In genomic region chr3:102055878-102056277, GRCm38 (mm10) we compare ENCODE assay signal across 15 mouse cellular contexts. TPM values are rescaled to one million over a fixed set of nuclear protein-coding genes. Genes with fewer than 3 reads are reported as not detected.
DNase-seq lines count a peak whose midpoint lies in the region; ATAC-seq and TF ChIP-seq lines count a peak whose summit lies in the region.
"Had no signal": no experiment of that assay in that cellular context is flagged by ENCODE, and none has a peak within 500 bp of the region (broad histone marks: within the 10 kb centered on the region; RNA-seq: fewer than 3 reads in every experiment).

No protein-coding gene starts in this region.

- no peaks in the 10 kb centered on the region for H3K36me3 ChIP-seq in midbrain, embryonic 11.5 days (ENCODE audit: control insufficient read depth, insufficient read depth, low read length)
- no peaks in the 10 kb centered on the region for H3K36me3 ChIP-seq in midbrain, embryonic 15.5 days (replicated peaks)
- H3K36me3 ChIP-seq in hindbrain, postnatal 0 days (ENCODE audit: insufficient read depth, low read length), result no peaks in the 10 kb centered on the region
- no peaks in the 10 kb centered on the region for H3K36me3 ChIP-seq in heart, embryonic 11.5 days (ENCODE audit: control insufficient read depth, insufficient read depth, low read length)

- no peak for DNase-seq in midbrain, embryonic 11.5 days (ENCODE audit: low spot score, missing footprints)
- DNase-seq in embryo, embryonic 9.5 days (ENCODE audit: extremely low spot score), result peak; percentile 39
- peak; percentile 8 for DNase-seq in hindbrain, postnatal 0 days (ENCODE audit: low spot score)
- no peak for DNase-seq in gastrocnemius, postnatal 10 days
- no peak for DNase-seq in heart, postnatal 4 days
- DNase-seq: cerebellum, adult 18-20 months; lung, embryonic 14.5 days had no signal

- no peak overlapping the region for H3K4me3 ChIP-seq in midbrain, embryonic 11.5 days (ENCODE audit: low read depth, low read length)
- no peak overlapping the region for H3K4me3 ChIP-seq in midbrain, embryonic 15.5 days
- no peak overlapping the region for H3K4me3 ChIP-seq in hindbrain, postnatal 0 days (ENCODE audit: low read length)
- no peak overlapping the region for H3K4me3 ChIP-seq in heart, embryonic 11.5 days (ENCODE audit: low read depth, low read length)
- H3K4me3 ChIP-seq: layer of hippocampus, adult 2 months; megakaryocyte, embryonic 14.5 days had no signal

- 12% methylated on average over 4 of the region's 4 CpGs for WGBS in midbrain, embryonic 11.5 days
- 11% methylated on average over 4 of the region's 4 CpGs for WGBS in midbrain, embryonic 15.5 days
- WGBS in hindbrain, postnatal 0 days, result 15% methylated on average over 4 of the region's 4 CpGs
- 66% methylated on average over 4 of the region's 4 CpGs for WGBS in heart, embryonic 11.5 days (ENCODE audit: insufficient replicate concordance)

- H3K27me3 ChIP-seq in midbrain, embryonic 11.5 days (ENCODE audit: control insufficient read depth, insufficient read depth, low read length), result no peaks in the 10 kb centered on the region
- no peaks in the 10 kb centered on the region for H3K27me3 ChIP-seq in midbrain, embryonic 15.5 days (replicated peaks)
- no peaks in the 10 kb centered on the region for H3K27me3 ChIP-seq in hindbrain, postnatal 0 days (ENCODE audit: insufficient read depth, low read length)
- no peaks in the 10 kb centered on the region for H3K27me3 ChIP-seq in heart, embryonic 11.5 days (ENCODE audit: control insufficient read depth, insufficient read depth, low read length)

- peaks cover 15% of the 10 kb centered on the region for H3K4me1 ChIP-seq in midbrain, embryonic 11.5 days (ENCODE audit: control insufficient read depth, insufficient read depth, low read length)
- 0 out of 2 replicates have a peak, but pooled peaks cover 2% of the 10 kb centered on the region for H3K4me1 ChIP-seq in midbrain, embryonic 15.5 days
- H3K4me1 ChIP-seq in hindbrain, postnatal 0 days (ENCODE audit: insufficient read depth, low read length), result no peaks in the 10 kb centered on the region
- peaks cover 16% of the 10 kb centered on the region for H3K4me1 ChIP-seq in heart, embryonic 11.5 days (ENCODE audit: control insufficient read depth, insufficient read depth, low read length)
- H3K4me1 ChIP-seq: megakaryocyte, embryonic 14.5 days had no signal

- no peaks in the 10 kb centered on the region for H3K9me3 ChIP-seq in midbrain, embryonic 11.5 days (ENCODE audit: control insufficient read depth, low read length)
- H3K9me3 ChIP-seq in midbrain, embryonic 15.5 days, result no peaks in the 10 kb centered on the region
- no peaks in the 10 kb centered on the region for H3K9me3 ChIP-seq in hindbrain, postnatal 0 days (ENCODE audit: low read length)
- no peaks in the 10 kb centered on the region for H3K9me3 ChIP-seq in heart, embryonic 11.5 days (replicated peaks; ENCODE audit: control insufficient read depth, low read length)
- H3K9me3 ChIP-seq: megakaryocyte, embryonic 14.5 days had no signal

- no peak overlapping the region for H3K9ac ChIP-seq in midbrain, embryonic 11.5 days (ENCODE audit: low read length)
- H3K9ac ChIP-seq in midbrain, embryonic 15.5 days, result no peak overlapping the region
- H3K9ac ChIP-seq in hindbrain, postnatal 0 days (replicated peaks; ENCODE audit: low read length), result no peak overlapping the region
- H3K9ac ChIP-seq in heart, embryonic 11.5 days (ENCODE audit: low read depth, low read length), result no peak overlapping the region
- H3K9ac ChIP-seq: lung, embryonic 14.5 days had no signal

- ATAC-seq in midbrain, embryonic 11.5 days (ENCODE audit: low FRiP score), result peak; percentile 78
- ATAC-seq in midbrain, embryonic 15.5 days (replicated peaks), result no peak
- ATAC-seq in hindbrain, postnatal 0 days, result no peak
- ATAC-seq in heart, embryonic 11.5 days (replicated peaks; ENCODE audit: insufficient number of reproducible peaks, low FRiP score, low TSS enrichment), result no peak
- ATAC-seq: inflammation-experienced regulatory T-cells, adult 6 months had no signal

- H3K4me2 ChIP-seq in midbrain, embryonic 11.5 days, result no peak overlapping the region
- H3K4me2 ChIP-seq in midbrain, embryonic 15.5 days, result no peak overlapping the region
- no peak overlapping the region for H3K4me2 ChIP-seq in hindbrain, postnatal 0 days (ENCODE audit: low read depth, low read length)
- H3K4me2 ChIP-seq in heart, embryonic 11.5 days, result no peak overlapping the region
- H3K4me2 ChIP-seq: lung, embryonic 14.5 days had no signal

- peak overlapping the region; percentile 60; the same call in 1 of the 2 replicates for H3K27ac ChIP-seq in midbrain, embryonic 11.5 days (ENCODE audit: low read depth, low read length)
- H3K27ac ChIP-seq in midbrain, embryonic 15.5 days, result no peak overlapping the region
- no peak overlapping the region for H3K27ac ChIP-seq in hindbrain, postnatal 0 days
- H3K27ac ChIP-seq in heart, embryonic 11.5 days (ENCODE audit: low read depth, low read length), result no peak overlapping the region
- H3K27ac ChIP-seq: layer of hippocampus, adult 2 months had no signal

- no peak for TF ChIP-seq CTCF in hindbrain, postnatal 0 days (IDR thresholded peaks at IDR 0.05; ENCODE audit: low read depth)

RNA-seq across cellular contexts. Expression of gene Casq2, which starts 30.3 kb away (rescaled TPM):
- 0.21 TPM in 1 of 2 replicates, not detected in the other for polyA plus RNA-seq in midbrain, embryonic 11.5 days (2014; fragmentation: Nextera tagmentation; extraction: Ambion mirVana)
- 0.22 and 0.25 TPM in 2 replicates for polyA plus RNA-seq in midbrain, embryonic 15.5 days (2015; fragmentation: Nextera tagmentation; extraction: Ambion mirVana)
- 1.4 and 2.0 TPM in 2 replicates for total RNA-seq in hindbrain, postnatal 0 days (2014; rRNA removed)
- polyA plus RNA-seq in hindbrain, postnatal 0 days (2015; fragmentation: Nextera tagmentation; extraction: Ambion mirVana), result 0.56 and 0.92 TPM in 2 replicates
- total RNA-seq in gastrocnemius, postnatal 10 days (2021), result 100 to 1,000 TPM; 270 to 288 TPM
- total RNA-seq in heart, postnatal 4 days (2021), result 100 to 1,000 TPM; 914 to 961 TPM
- polyA plus RNA-seq in heart, embryonic 11.5 days (2014; fragmentation: Nextera tagmentation; extraction: Ambion mirVana), result 33.8 and 39.7 TPM in 2 replicates
- polyA plus RNA-seq: inflammation-experienced regulatory T-cells, adult 6 months; liver, adult 2 months had no signal

RNA-seq across cellular contexts. Expression of gene Nhlh2, which starts 46.0 kb away (rescaled TPM):
- polyA plus RNA-seq in midbrain, embryonic 11.5 days (2014; fragmentation: Nextera tagmentation; extraction: Ambion mirVana), result 100 and 112 TPM in 2 replicates
- 38.8 and 44.3 TPM in 2 replicates for polyA plus RNA-seq in midbrain, embryonic 15.5 days (2015; fragmentation: Nextera tagmentation; extraction: Ambion mirVana)
- total RNA-seq in hindbrain, postnatal 0 days (2014; rRNA removed), result 30.3 and 31.9 TPM in 2 replicates
- 25.1 and 28.2 TPM in 2 replicates for polyA plus RNA-seq in hindbrain, postnatal 0 days (2015; fragmentation: Nextera tagmentation; extraction: Ambion mirVana)
- not detected for total RNA-seq in gastrocnemius, postnatal 10 days (2021)
- not detected for total RNA-seq in heart, postnatal 4 days (2021)
- polyA plus RNA-seq in heart, embryonic 11.5 days (2014; fragmentation: Nextera tagmentation; extraction: Ambion mirVana), result 0.06 and 0.25 TPM in 2 replicates
- total RNA-seq: gastrocnemius, postnatal 4 days; liver, adult 2 months had no signal
- polyA plus RNA-seq: heart, embryonic 14.5 days; inflammation-experienced regulatory T-cells, adult 6 months; liver, adult 2 months; lung, embryonic 14.5 days had no signal

Comparison
In these comparisons a context has a peak if more than half of its experiments do, and no peak if none do; other contexts are left out.
1. DNase-seq: peak in embryo, embryonic 9.5 days (single experiment) and hindbrain, postnatal 0 days (single experiment); none in midbrain, embryonic 11.5 days (single experiment), gastrocnemius, postnatal 10 days (single experiment) and heart, postnatal 4 days (single experiment).
2. RNA of gene Casq2, which starts 30.3 kb away (polyA plus RNA-seq): 33.8 to 39.7 TPM in heart, embryonic 11.5 days; 0.56 to 0.92 TPM in hindbrain, postnatal 0 days, 0.22 to 0.25 TPM in midbrain, embryonic 15.5 days and 0.21 TPM in midbrain, embryonic 11.5 days; every median in the first group is over 10 times any median in the second.
3. RNA of gene Nhlh2, which starts 46.0 kb away (polyA plus RNA-seq): 100 to 112 TPM in midbrain, embryonic 11.5 days, 38.8 to 44.3 TPM in midbrain, embryonic 15.5 days and 25.1 to 28.2 TPM in hindbrain, postnatal 0 days; 0.06 to 0.25 TPM in heart, embryonic 11.5 days; every median in the first group is over 10 times any median in the second.